Comparison of ENCODE assay signal across 9 mouse cellular contexts in the genomic region with DNA sequence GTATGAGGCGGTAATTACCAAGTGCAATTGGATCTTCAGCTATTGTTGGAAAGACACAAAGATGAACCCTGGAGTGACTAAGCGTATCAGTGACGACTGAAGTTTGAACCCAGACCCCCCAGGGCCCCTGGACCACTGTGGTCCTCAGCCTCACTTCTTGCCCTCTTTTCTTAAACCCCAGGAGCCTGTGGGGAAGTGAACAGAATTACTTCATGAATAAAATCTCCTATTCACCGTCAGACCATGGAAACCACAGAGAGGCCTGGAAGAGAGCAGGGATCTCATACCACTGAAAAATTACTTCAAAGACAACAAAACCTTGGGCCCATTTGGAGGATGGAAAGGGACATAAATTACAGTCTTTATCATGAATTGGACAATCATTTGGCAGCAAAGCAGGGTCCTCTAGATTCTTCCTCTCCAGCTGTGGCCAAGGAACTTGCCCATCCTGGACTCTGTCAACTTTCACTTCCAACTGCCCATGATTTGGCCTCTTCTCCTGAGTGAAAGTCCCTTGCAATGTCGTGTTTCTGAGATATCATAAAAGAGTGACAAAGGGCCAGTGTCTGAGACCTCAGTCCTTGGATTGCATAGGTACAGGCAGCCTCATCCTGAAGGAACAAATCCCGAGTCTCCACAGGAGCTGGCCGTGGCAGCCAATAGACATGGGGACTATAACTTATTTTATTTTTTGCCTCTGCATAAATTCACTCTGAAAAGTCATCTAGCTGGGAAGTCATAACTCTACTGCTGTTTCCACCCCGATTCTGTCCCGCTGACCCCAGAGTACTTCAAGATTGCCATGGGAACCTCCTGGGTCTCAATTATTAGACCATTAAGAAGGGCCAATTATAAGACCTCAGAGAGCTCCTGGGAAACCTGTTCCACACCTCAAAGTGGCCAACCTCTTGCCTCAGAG. TPM values are rescaled to one million over a fixed set of nuclear protein-coding genes. Genes with fewer than 3 reads are reported as not detected.
DNase-seq lines count a peak whose midpoint lies in the region; ATAC-seq and TF ChIP-seq lines count a peak whose summit lies in the region.
"Had no signal": no experiment of that assay in that cellular context is flagged by ENCODE, and none has a peak within 500 bp of the region (broad histone marks: within the 10 kb centered on the region; RNA-seq: fewer than 3 reads in every experiment).

No protein-coding gene starts in this region.

- intact Hi-C loops in left cerebral cortex, adult 2 months (cut with DNase I) = loop anchor here (5.0 kb wide), 1 partner anchor 61 kb away; no protein-coding TSS in a partner anchor

- no peaks in the 10 kb centered on the region for H3K27me3 ChIP-seq in intestine, embryonic 16.5 days (replicated peaks; ENCODE audit: control insufficient read depth, insufficient read depth, low read length)
- H3K27me3 ChIP-seq in stomach, embryonic 14.5 days (ENCODE audit: control insufficient read depth, insufficient read depth, low read length) = no peaks in the 10 kb centered on the region

- H3K4me1 ChIP-seq in intestine, embryonic 16.5 days (ENCODE audit: control insufficient read depth, insufficient read depth, low read length) = peaks cover 12% of the 10 kb centered on the region
- peaks cover 25% of the 10 kb centered on the region for H3K4me1 ChIP-seq in stomach, embryonic 14.5 days (ENCODE audit: control insufficient read depth, insufficient read depth, low read length)

- 0 out of 2 replicates have a peak overlapping the region, but pooled peaks have one; percentile 7 for H3K4me2 ChIP-seq in intestine, embryonic 16.5 days (ENCODE audit: low read depth, low read length)
- peak overlapping the region; percentile 66 for H3K4me2 ChIP-seq in stomach, embryonic 14.5 days (replicated peaks; ENCODE audit: low read depth, low read length)

- H3K9ac ChIP-seq in intestine, embryonic 16.5 days (ENCODE audit: low read depth, low read length) = no peak overlapping the region
- no peak overlapping the region; the same call in 1 of the 2 replicates for H3K9ac ChIP-seq in stomach, embryonic 14.5 days (replicated peaks; ENCODE audit: low read depth, low read length)

- H3K4me3 ChIP-seq in left cerebral cortex, adult 2 months = peak overlapping the region; percentile 40
- H3K4me3 ChIP-seq in intestine, embryonic 16.5 days (ENCODE audit: low read length) = no peak overlapping the region; the same call in 1 of the 2 replicates
- H3K4me3 ChIP-seq in stomach, embryonic 14.5 days (ENCODE audit: low read depth, low read length) = peak overlapping the region; percentile 87

- no peak for ATAC-seq in intestine, embryonic 16.5 days
- ATAC-seq in stomach, embryonic 14.5 days (ENCODE audit: insufficient number of reproducible peaks, insufficient read depth, low FRiP score, low read depth) = no peak

- H3K27ac ChIP-seq in left cerebral cortex, adult 2 months = no peak overlapping the region
- no peak overlapping the region for H3K27ac ChIP-seq in intestine, embryonic 16.5 days (ENCODE audit: low read length)
- H3K27ac ChIP-seq in stomach, embryonic 14.5 days (ENCODE audit: low read length) = no peak overlapping the region

- WGBS in intestine, embryonic 16.5 days = 68% methylated on average over 9 of the region's 9 CpGs
- 74% methylated on average over 9 of the region's 9 CpGs for WGBS in stomach, embryonic 14.5 days

- no peak for TF ChIP-seq CTCF in left cerebral cortex, adult 2 months (IDR thresholded peaks at IDR 0.05)

- DNase-seq in adrenal gland, adult (ENCODE audit: inconsistent age in 2 of 2, low spot score in 1 of 2) = peak; percentile 56 to 92
- no peak for DNase-seq in adrenal gland, postnatal 10 days
- no peak for DNase-seq in left cerebral cortex, adult 2 months (ENCODE audit: extremely low spot score in 1 of 2, low spot score in 2 of 2)
- no peak for DNase-seq in left cerebral cortex, adult 18-20 months (ENCODE audit: low spot score in 2 of 2)
- DNase-seq in right cerebral cortex, adult 18-20 months = no peak
- no peak for DNase-seq in gastrocnemius, adult 8-10 months (ENCODE audit: low spot score in 2 of 2)
- DNase-seq: thymus, postnatal 14 days had no signal

- no peaks in the 10 kb centered on the region for H3K9me3 ChIP-seq in intestine, embryonic 16.5 days (ENCODE audit: control insufficient read depth, low read length)
- H3K9me3 ChIP-seq in stomach, embryonic 14.5 days (ENCODE audit: control insufficient read depth, low read depth, low read length) = no peaks in the 10 kb centered on the region

- no peaks in the 10 kb centered on the region for H3K36me3 ChIP-seq in intestine, embryonic 16.5 days (ENCODE audit: control insufficient read depth, insufficient read depth, low read length)
- H3K36me3 ChIP-seq in stomach, embryonic 14.5 days (ENCODE audit: control insufficient read depth, insufficient read depth, low read length) = no peaks in the 10 kb centered on the region

RNA-seq across cellular contexts. Expression of gene Boc, which starts 2.6 kb away (rescaled TPM):
- total RNA-seq in adrenal gland, postnatal 10 days (2021) = 10 to 100 TPM; 33.5 to 35.9 TPM
- 10 to 100 TPM; 18.7 to 20.0 TPM for total RNA-seq in left cerebral cortex, adult 2 months (2021)
- 10 to 100 TPM; 19.5 to 23.5 TPM for total RNA-seq in left cerebral cortex, adult 18-20 months (2021)
- 8.3 and 8.8 TPM in 2 replicates for polyA plus RNA-seq in intestine, embryonic 16.5 days (2015; fragmentation: Nextera tagmentation; extraction: Ambion mirVana)
- polyA plus RNA-seq in stomach, embryonic 14.5 days (2014; fragmentation: Nextera tagmentation; extraction: Ambion mirVana) = 19.5 and 20.2 TPM in 2 replicates
- total RNA-seq in gastrocnemius, adult 8-10 months (2022) = 1 to 10 TPM; 1.8 to 3.0 (median 2.3) TPM

Comparison
In these comparisons a context has a peak if more than half of its experiments do, and no peak if none do; other contexts are left out.
1. DNase-seq: peak in adrenal gland, adult (2 of 2); none in adrenal gland, postnatal 10 days (single experiment), left cerebral cortex, adult 2 months (0 of 2), left cerebral cortex, adult 18-20 months (0 of 2), right cerebral cortex, adult 18-20 months (single experiment) and gastrocnemius, adult 8-10 months (0 of 2).
2. RNA of gene Boc, which starts 2.6 kb away (total RNA-seq): 33.5 to 35.9 TPM in adrenal gland, postnatal 10 days, 19.5 to 23.5 TPM in left cerebral cortex, adult 18-20 months and 18.7 to 20.0 TPM in left cerebral cortex, adult 2 months; 1.8 to 3.0 TPM in gastrocnemius, adult 8-10 months; every median in the first group is over 4 times any median in the second.